Mouse (Mus musculus) gastrocnemius, postnatal 4 days (tissue): Measurements from ENCODE around the gene Cyp2d40. TPM values are rescaled to one million over a fixed set of nuclear protein-coding genes. Genes with fewer than 3 reads are reported as not detected.

Experiments used
- microRNA-seq: library from miRNA; unstranded; fragments of <30 nt; microRNA quantifications from one replicate; pipeline ENCODE4 v1.2.0, GENCODE M21; 2021
- total RNA-seq, 2 experiments: library from RNA; stranded (reverse); gene quantifications; 2 replicates each; pipeline ENCODE4 v1.2.3; 2021

Cyp2d40 gene
- total RNA-seq, 2 experiments from 2014 or later, result not detected

Small RNAs within 50 kb of the gene (microRNA-seq; reads per million reads assigned to microRNA genes)
- not detected for gene Gm27618

Other genes with a start within 250 kb of the Cyp2d40 start
- gene Cyp2d12, start 209.1 kb downstream of the Cyp2d40 start, total RNA-seq, result not detected
- not detected for gene Cyp2d34, start 143.2 kb downstream of the Cyp2d40 start, total RNA-seq
- gene Cyp2d26, start 30.1 kb upstream of the Cyp2d40 start, total RNA-seq, result 1 to 10 TPM in 1 of 2 experiments, under 1 TPM in 1; 0.22 to 2.5 TPM
- 10 to 100 TPM; 51.0 to 58.8 TPM for gene Tcf20, start 223.7 kb upstream of the Cyp2d40 start, total RNA-seq